ENCODE assay signal across 21 mouse cellular contexts in the genomic region with DNA sequence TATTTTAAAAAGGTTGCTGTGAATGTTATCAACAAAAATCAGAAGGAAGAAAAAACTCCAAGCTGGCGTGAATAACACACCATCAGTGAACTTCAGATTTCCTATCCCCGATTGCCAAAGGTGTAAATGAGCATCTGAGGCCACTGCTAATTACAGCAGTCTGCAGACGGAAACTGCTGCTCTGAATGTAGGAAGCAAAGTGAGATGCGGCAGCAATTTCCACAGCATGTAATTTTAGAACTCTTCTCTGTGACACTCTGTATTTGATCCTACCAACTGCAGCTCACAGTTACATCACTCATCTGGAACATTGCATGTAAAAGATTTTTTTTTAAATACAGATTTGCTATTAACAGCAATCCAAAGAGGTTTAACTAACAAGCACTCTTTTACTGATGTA.
DNase-seq lines count a peak whose midpoint lies in the region; ATAC-seq lines count a peak whose summit lies in the region.
"Had no signal": no experiment of that assay in that cellular context is flagged by ENCODE, and none has a peak within 500 bp of the region (broad histone marks: within the 10 kb centered on the region; RNA-seq: fewer than 3 reads in every experiment).

No protein-coding gene starts in this region.

- no peaks in the 10 kb centered on the region for H3K9me3 ChIP-seq in liver, embryonic 12.5 days (replicated peaks)
- no peaks in the 10 kb centered on the region for H3K9me3 ChIP-seq in hindbrain, embryonic 16.5 days (ENCODE audit: control insufficient read depth, low read length)
- H3K9me3 ChIP-seq: heart, embryonic 13.5 days; hindbrain, embryonic 13.5 days; intestine, embryonic 15.5 days; stomach, embryonic 15.5 days had no signal

- H3K36me3 ChIP-seq in liver, embryonic 12.5 days: no peaks in the 10 kb centered on the region
- H3K36me3 ChIP-seq in hindbrain, embryonic 16.5 days (ENCODE audit: control insufficient read depth, insufficient read depth, low read length): no peaks in the 10 kb centered on the region
- H3K36me3 ChIP-seq: heart, embryonic 13.5 days; hindbrain, embryonic 13.5 days; intestine, embryonic 15.5 days; stomach, embryonic 15.5 days had no signal

- H3K4me2 ChIP-seq in liver, embryonic 12.5 days: no peak overlapping the region
- no peak overlapping the region for H3K4me2 ChIP-seq in hindbrain, embryonic 16.5 days (ENCODE audit: low read length)
- H3K4me2 ChIP-seq: heart, embryonic 13.5 days; hindbrain, embryonic 13.5 days; intestine, embryonic 15.5 days; liver, embryonic 11.5 days; lung, embryonic 14.5 days; stomach, embryonic 15.5 days had no signal

- 52% methylated on average over 4 of the region's 4 CpGs for WGBS in liver, embryonic 12.5 days (ENCODE audit: insufficient replicate concordance)
- WGBS in hindbrain, embryonic 16.5 days: 69% methylated on average over 4 of the region's 4 CpGs

- no peak overlapping the region for H3K27ac ChIP-seq in liver, embryonic 12.5 days
- H3K27ac ChIP-seq in hindbrain, embryonic 16.5 days (ENCODE audit: low read depth, low read length): no peak overlapping the region
- H3K27ac ChIP-seq: heart, embryonic 13.5 days; hindbrain, embryonic 13.5 days; intestine, embryonic 15.5 days; stomach, embryonic 15.5 days had no signal

- H3K4me1 ChIP-seq in liver, embryonic 12.5 days: no peaks in the 10 kb centered on the region
- H3K4me1 ChIP-seq in hindbrain, embryonic 16.5 days (ENCODE audit: control insufficient read depth, insufficient read depth, low read depth, low read length): no peaks in the 10 kb centered on the region
- H3K4me1 ChIP-seq: heart, embryonic 13.5 days; hindbrain, embryonic 13.5 days; intestine, embryonic 15.5 days; stomach, embryonic 15.5 days had no signal

- no peak overlapping the region for H3K4me3 ChIP-seq in liver, embryonic 12.5 days
- H3K4me3 ChIP-seq in hindbrain, embryonic 16.5 days (ENCODE audit: low read length): no peak overlapping the region
- H3K4me3 ChIP-seq: heart, embryonic 13.5 days; hindbrain, embryonic 13.5 days; intestine, embryonic 15.5 days; stomach, embryonic 15.5 days had no signal

- no peak overlapping the region for H3K9ac ChIP-seq in liver, embryonic 12.5 days
- no peak overlapping the region for H3K9ac ChIP-seq in hindbrain, embryonic 16.5 days (ENCODE audit: low read depth, low read length)
- H3K9ac ChIP-seq: heart, embryonic 13.5 days; hindbrain, embryonic 13.5 days; intestine, embryonic 15.5 days; lung, embryonic 14.5 days; stomach, embryonic 15.5 days had no signal

- no peaks in the 10 kb centered on the region for H3K27me3 ChIP-seq in liver, embryonic 12.5 days (replicated peaks)
- no peaks in the 10 kb centered on the region for H3K27me3 ChIP-seq in hindbrain, embryonic 16.5 days (replicated peaks; ENCODE audit: control insufficient read depth, insufficient read depth, low read length)
- H3K27me3 ChIP-seq: heart, embryonic 13.5 days; hindbrain, embryonic 13.5 days; intestine, embryonic 15.5 days; stomach, embryonic 15.5 days had no signal

- ATAC-seq in frontal cortex, adult (ENCODE audit: low TSS enrichment): peak; percentile 99
- ATAC-seq in liver, embryonic 12.5 days: no peak
- no peak for ATAC-seq in hindbrain, embryonic 16.5 days
- ATAC-seq: intestine, embryonic 15.5 days had no signal

- DNase-seq in frontal cortex, postnatal 25 days (ENCODE audit: low spot score in 2 of 2): no peak
- peak; percentile 48 for DNase-seq in right cerebral cortex, adult 18-20 months
- DNase-seq in right cerebral cortex, postnatal 4 days: no peak
- peak; percentile 37 to 51 for DNase-seq in left cerebral cortex, adult 9 months (ENCODE audit: low spot score in 2 of 2)
- DNase-seq: adrenal gland, adult 2 months; cerebellum, adult 9-11 months; gastrocnemius, postnatal 14 days; heart, adult 18-20 months; kidney, adult 9 months; kidney, postnatal 25 days; lung, embryonic 14.5 days; lung, postnatal 36 days; retina, postnatal 1 day had no signal

Comparison
In these comparisons a context has a peak if more than half of its experiments do, and no peak if none do; other contexts are left out.
1. DNase-seq: peak in right cerebral cortex, adult 18-20 months (single experiment) and left cerebral cortex, adult 9 months (2 of 2); none in frontal cortex, postnatal 25 days (0 of 2) and right cerebral cortex, postnatal 4 days (single experiment).